Mouse (Mus musculus) heart, embryonic 14.5 days (tissue): ENCODE results near the gene Fblim1. TPM values are rescaled to one million over a fixed set of nuclear protein-coding genes. Genes with fewer than 3 reads are reported as not detected.
A peak's percentile ranks its signal among the peaks of the same experiment; 100 is the strongest.

Experiments
- ATAC-seq: fragments of 200-750 bp; cut with Nextera tagmentation; 2 replicates; pipeline ENCODE4 v1.8.0; 2017; ENCODE audit warnings: low read depth, moderate TSS enrichment; ENCODE audit not compliant: insufficient number of reproducible peaks, insufficient read depth, low FRiP score
- H3K27ac ChIP-seq, 2 experiments: fragments of 200-500 bp in 1 of 2; fragments of 300-500 bp in 1 of 2; sonication (generic) in 1 of 2; replicated peaks in 1 of 2; 2 replicates each; pipeline ENCODE4 v1.5.1; 2012 to 2014; ENCODE audit warnings: low read depth in 2 of 2, low read length in 2 of 2, control low read depth in 1 of 2, mild to moderate bottlenecking in 1 of 2, mixed read lengths in 1 of 2; ENCODE audit not compliant: control insufficient read depth in 1 of 2, insufficient read depth in 1 of 2
- H3K27me3 ChIP-seq: fragments of 300-500 bp; sonication (generic); 2 replicates; pipeline ENCODE4 v1.6.1; 2014; ENCODE audit warnings: mild to moderate bottlenecking, low read length, control low read depth; ENCODE audit not compliant: control insufficient read depth, insufficient read depth
- H3K36me3 ChIP-seq: fragments of 300-500 bp; sonication (generic); 2 replicates; pipeline ENCODE4 v1.6.1; 2014; ENCODE audit warnings: mild to moderate bottlenecking, control low read depth, low read length, mixed read lengths; ENCODE audit not compliant: control insufficient read depth, insufficient read depth
- H3K4me1 ChIP-seq, 2 experiments: fragments of 200-500 bp in 1 of 2; fragments of 300-500 bp in 1 of 2; sonication (generic) in 1 of 2; 2 replicates each; pipeline ENCODE4 v1.6.1; 2012 to 2014; ENCODE audit warnings: low read length in 2 of 2, control low read depth in 1 of 2, mixed read lengths in 1 of 2; ENCODE audit not compliant: control insufficient read depth in 2 of 2, insufficient read depth in 2 of 2
- H3K4me2 ChIP-seq: fragments of 300-500 bp; sonication (generic); 2 replicates; pipeline ENCODE4 v1.6.1; 2014; ENCODE audit warnings: mild to moderate bottlenecking, low read length
- H3K4me3 ChIP-seq, 2 experiments: fragments of 200-500 bp in 1 of 2; fragments of 300-500 bp in 1 of 2; sonication (generic) in 1 of 2; 2 replicates each; pipeline ENCODE4 v1.5.1; 2012 to 2014; ENCODE audit warnings: low read length in 2 of 2, mild to moderate bottlenecking in 2 of 2, control low read depth in 1 of 2, low read depth in 1 of 2, moderate library complexity in 1 of 2; ENCODE audit not compliant: control insufficient read depth in 1 of 2, insufficient read depth in 1 of 2
- H3K9ac ChIP-seq: fragments of 300-500 bp; sonication (generic); 2 replicates; pipeline ENCODE4 v1.6.1; 2014; ENCODE audit warnings: mild to moderate bottlenecking, low read length
- H3K9me3 ChIP-seq: fragments of 300-500 bp; sonication (generic); 2 replicates; pipeline ENCODE4 v1.6.1; 2016; ENCODE audit warnings: low read length, control low read depth; ENCODE audit not compliant: control insufficient read depth
- WGBS: fragments of 180-500 bp; shearing (Covaris S2); extraction: QIAGEN DNeasy Blood & Tissue Kit; methylation state at CpG from one replicate; pipeline ENCODE4 v1.1.7; 2014; 5-methylcytosine and 5-hydroxymethylcytosine counted together
- polyA plus RNA-seq: library from polyadenylated mRNA; unstranded; fragments of >200 nt; fragmentation: Nextera tagmentation; extraction: Ambion mirVana; gene quantifications from 2 replicates; pipeline ENCODE4 v1.2.1, GENCODE M21; 2014

Fblim1 gene
- polyA plus RNA-seq, 1 experiment from 2014 or later, result 45.7 TPM

GRCm38 (mm10) chr4:141619299-141619883, 13.5 kb upstream of the Fblim1 start:
- H3K4me1 ChIP-seq, result peaks cover 23 to 26% of the 10 kb centered on the region in 2 experiments
- no peak overlapping the region for H3K4me3 ChIP-seq
- no peak overlapping the region for H3K9ac ChIP-seq
- H3K27me3 ChIP-seq, result no peaks in the 10 kb centered on the region
- no peaks in the 10 kb centered on the region for H3K36me3 ChIP-seq
- no peaks in the 10 kb centered on the region for H3K9me3 ChIP-seq
- WGBS, result 80% methylated on average over 9 of the region's 9 CpGs
- no peak overlapping the region for H3K27ac ChIP-seq
- no peak overlapping the region for H3K4me2 ChIP-seq
- ATAC-seq, result no peak

GRCm38 (mm10) chr4:141618565-141619243, 12.8 kb upstream of the Fblim1 start, which contains the start of gene Tmem82:
Gene Tmem82 (minus strand): TSS chr4:141618633.
- no peaks in the 10 kb centered on the region for H3K36me3 ChIP-seq
- WGBS, result 24% methylated on average over 19 of the region's 20 CpGs
- H3K27me3 ChIP-seq, result no peaks in the 10 kb centered on the region
- no peaks in the 10 kb centered on the region for H3K9me3 ChIP-seq
- H3K4me1 ChIP-seq, result peaks cover 16 to 20% of the 10 kb centered on the region in 2 experiments
- peak within 1 kb of the TSS; percentile 72 for H3K4me2 ChIP-seq
- no peak for ATAC-seq
- peak within 1 kb of the TSS; percentile 31 to 32 for H3K4me3 ChIP-seq
- H3K9ac ChIP-seq, result peak within 1 kb of the TSS; percentile 59
- H3K27ac ChIP-seq, result no peak within 1 kb of the TSS

- ATAC-seq, result no peak
Observed at GRCm38 (mm10) chr4:141617863-141618564, 12.1 kb upstream of the Fblim1 start.

DNA sequence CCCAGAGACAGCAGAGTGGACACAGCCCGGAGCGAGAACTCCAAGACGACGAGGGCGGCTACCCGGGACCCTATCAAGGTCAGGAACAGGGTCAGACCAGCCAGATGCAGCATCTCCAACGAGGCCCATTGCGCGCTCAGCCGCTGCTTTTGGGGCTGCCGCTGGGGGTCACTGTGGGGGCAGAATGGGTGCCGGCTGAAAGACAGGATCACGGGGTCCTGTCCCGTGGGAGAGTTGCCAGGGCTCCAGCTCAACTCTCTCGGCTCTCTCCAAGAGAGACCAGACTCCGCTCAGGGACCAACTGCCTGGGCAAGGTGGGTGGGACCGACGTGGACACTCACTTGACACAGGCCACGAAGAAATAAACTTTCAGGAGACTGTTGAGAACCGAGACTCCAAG, 11.4 kb upstream of the Fblim1 start:
- Histone ChIP-seq H3K27ac (no peak overlapping the region), H3K9me3 (no peaks in the 10 kb centered on the region), H3K36me3 (no peaks in the 10 kb centered on the region), H3K4me2 (peak overlapping the region; percentile 72), H3K27me3 (no peaks in the 10 kb centered on the region), H3K4me1 (peaks cover 9 to 13% of the 10 kb centered on the region in 2 experiments), H3K4me3 (peak overlapping the region; percentile 31 to 32), H3K9ac (peak overlapping the region; percentile 59)
- WGBS, result 4% methylated on average over 20 of the region's 20 CpGs
- peak; percentile 37; the same call in 1 of the 2 replicates for ATAC-seq

More at GRCm38 (mm10) chr4:141617863-141618564, 12.1 kb upstream of the Fblim1 start:
- Histone ChIP-seq H3K4me3 (peak overlapping the region; percentile 31 to 32), H3K27ac (no peak overlapping the region), H3K4me2 (peak overlapping the region; percentile 72), H3K27me3 (no peaks in the 10 kb centered on the region), H3K9ac (peak overlapping the region; percentile 59), H3K9me3 (no peaks in the 10 kb centered on the region), H3K4me1 (peaks cover 9 to 13% of the 10 kb centered on the region in 2 experiments), H3K36me3 (no peaks in the 10 kb centered on the region)
- 12% methylated on average over 20 of the region's 22 CpGs for WGBS

GRCm38 (mm10) chr4:141616811-141617210, 10.9 kb upstream of the Fblim1 start:
- Histone ChIP-seq H3K9ac (no peak overlapping the region), H3K9me3 (no peaks in the 10 kb centered on the region), H3K27me3 (no peaks in the 10 kb centered on the region), H3K4me1 (peaks cover 9 to 13% of the 10 kb centered on the region in 2 experiments), H3K4me3 (no peak overlapping the region), H3K4me2 (no peak overlapping the region), H3K36me3 (no peaks in the 10 kb centered on the region), H3K27ac (no peak overlapping the region)
- WGBS, result 75% methylated on average over 6 of the region's 6 CpGs
- 0 out of 2 replicates have a peak, but pooled peaks have one; percentile 4 for ATAC-seq

GRCm38 (mm10) chr4:141614946-141615345, 9.1 kb upstream of the Fblim1 start:
- Histone ChIP-seq H3K9ac (no peak overlapping the region), H3K27ac (no peak overlapping the region), H3K27me3 (no peaks in the 10 kb centered on the region), H3K4me3 (no peak overlapping the region), H3K9me3 (no peaks in the 10 kb centered on the region), H3K4me2 (no peak overlapping the region), H3K4me1 (peaks cover 9 to 13% of the 10 kb centered on the region in 2 experiments), H3K36me3 (no peaks in the 10 kb centered on the region)
- no peak for ATAC-seq
- 73% methylated on average over 14 of the region's 14 CpGs for WGBS

- WGBS, result 59% methylated on average over 6 of the region's 6 CpGs
- no peaks in the 10 kb centered on the region for H3K27me3 ChIP-seq
- H3K9me3 ChIP-seq, result peaks cover 3% of the 10 kb centered on the region; the same call in 1 of the 2 replicates
- no peak overlapping the region for H3K9ac ChIP-seq
- peak; percentile 65 for ATAC-seq
- H3K4me2 ChIP-seq, result no peak overlapping the region
- no peak overlapping the region for H3K4me3 ChIP-seq
- H3K27ac ChIP-seq, result peak overlapping the region; percentile 24 to 51; a peak in 3 of 4 replicates
- peaks cover 2 to 4% of the 10 kb centered on the region in 2 experiments; a peak in 3 of 4 replicates for H3K4me1 ChIP-seq
- no peaks in the 10 kb centered on the region for H3K36me3 ChIP-seq
Observed at GRCm38 (mm10) chr4:141609538-141609937, 3.6 kb upstream of the Fblim1 start.
